Mouse (Mus musculus): Measurements from ENCODE around the gene Eme1. TPM values are rescaled to one million over a fixed set of nuclear protein-coding genes. Genes with fewer than 3 reads are reported as not detected.

Gene Eme1
- total RNA-seq, 2 experiments from 2014 or later, result not detected

DNA sequence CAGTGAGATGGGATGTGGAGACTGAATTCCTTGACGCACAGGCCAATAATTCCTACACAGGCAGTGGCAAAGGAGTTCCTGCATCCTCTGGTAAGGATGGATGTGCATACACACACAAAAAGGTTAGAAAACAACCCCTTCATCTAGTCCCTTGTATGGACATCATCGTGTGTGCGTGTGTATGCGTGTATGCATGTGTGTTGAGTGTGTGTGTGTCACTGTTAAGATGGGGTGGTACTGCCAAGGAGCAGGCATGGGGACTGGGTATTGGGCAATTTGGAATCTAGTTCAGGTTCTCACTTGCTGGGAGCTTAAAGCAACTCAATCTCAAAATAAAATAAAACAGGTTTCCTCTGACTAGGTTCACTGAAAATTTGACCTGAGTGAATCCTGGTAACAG, 7.3 kb downstream of the Eme1 start:
- DNase-seq (ENCODE audit: low spot score), result no peak

GRCm38 (mm10) chr11:94644461-94645219, 9.1 kb downstream of the Eme1 start:
- no peak for DNase-seq (ENCODE audit: low spot score)

- no peak for DNase-seq (ENCODE audit: low spot score)
Observed at GRCm38 (mm10) chr11:94634431-94634830, 19.3 kb downstream of the Eme1 start.

GRCm38 (mm10) chr11:94632988-94633387, 20.8 kb downstream of the Eme1 start:
- DNase-seq (ENCODE audit: low spot score), result no peak

- no peak for DNase-seq (ENCODE audit: low spot score)
Observed at GRCm38 (mm10) chr11:94631969-94632368, 21.8 kb downstream of the Eme1 start.

GRCm38 (mm10) chr11:94630199-94631011, 23.4 kb downstream of the Eme1 start:
- DNase-seq (ENCODE audit: low spot score), result peak; percentile 46

- no peak for DNase-seq (ENCODE audit: low spot score)
Observed at GRCm38 (mm10) chr11:94629884-94630198, 23.9 kb downstream of the Eme1 start.

DNA sequence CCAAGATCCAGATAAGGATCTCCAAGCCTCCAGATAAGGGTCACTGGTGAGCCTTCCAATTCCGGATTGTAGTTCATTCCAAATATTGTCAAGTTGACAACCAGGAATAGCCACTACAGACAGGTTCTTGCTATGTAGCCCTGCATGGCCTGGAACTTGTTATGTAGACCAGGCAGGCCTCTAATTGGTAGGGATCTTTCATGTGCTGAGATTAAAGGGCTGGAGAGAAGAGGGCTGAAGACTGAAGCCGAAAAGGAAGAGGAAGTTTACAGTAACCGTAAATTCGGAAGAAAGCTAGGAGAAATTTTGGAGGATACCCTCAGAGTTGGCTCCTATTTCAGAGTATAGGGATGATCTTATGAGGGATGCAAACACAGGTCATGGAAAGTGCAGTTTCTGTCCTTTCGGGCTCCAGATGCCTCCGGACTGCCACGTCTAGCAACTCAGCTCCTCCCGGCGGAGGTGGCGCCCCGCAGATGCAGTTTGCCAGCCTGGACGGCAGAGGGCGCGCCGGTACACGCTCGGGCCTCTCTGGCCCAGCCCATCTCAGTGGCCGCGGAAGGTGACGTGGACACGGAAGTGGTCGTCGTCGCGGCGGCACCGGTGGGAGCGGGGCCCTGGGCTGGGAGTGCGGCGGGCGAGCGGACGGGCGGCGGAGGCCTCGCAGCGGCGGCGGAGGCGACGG, 24.4 kb downstream of the Eme1 start, which contains the start of gene Lrrc59:
Lrrc59 (plus strand) TSS at position 569 of the 685 bp plus-strand sequence.
- DNase-seq (ENCODE audit: low spot score), result peak; percentile 96

GRCm38 (mm10) chr11:94622162-94622561, 31.6 kb downstream of the Eme1 start:
- DNase-seq (ENCODE audit: low spot score), result no peak

GRCm38 (mm10) chr11:94621458-94621852, 32.3 kb downstream of the Eme1 start:
- DNase-seq (ENCODE audit: low spot score), result no peak

- DNase-seq (ENCODE audit: low spot score), result no peak
Observed at GRCm38 (mm10) chr11:94620766-94621457, 32.9 kb downstream of the Eme1 start.

GRCm38 (mm10) chr11:94617646-94618045, 36.1 kb downstream of the Eme1 start:
- no peak for DNase-seq (ENCODE audit: low spot score)

GRCm38 (mm10) chr11:94615494-94615893, 38.3 kb downstream of the Eme1 start:
- DNase-seq (ENCODE audit: low spot score), result no peak

DNA sequence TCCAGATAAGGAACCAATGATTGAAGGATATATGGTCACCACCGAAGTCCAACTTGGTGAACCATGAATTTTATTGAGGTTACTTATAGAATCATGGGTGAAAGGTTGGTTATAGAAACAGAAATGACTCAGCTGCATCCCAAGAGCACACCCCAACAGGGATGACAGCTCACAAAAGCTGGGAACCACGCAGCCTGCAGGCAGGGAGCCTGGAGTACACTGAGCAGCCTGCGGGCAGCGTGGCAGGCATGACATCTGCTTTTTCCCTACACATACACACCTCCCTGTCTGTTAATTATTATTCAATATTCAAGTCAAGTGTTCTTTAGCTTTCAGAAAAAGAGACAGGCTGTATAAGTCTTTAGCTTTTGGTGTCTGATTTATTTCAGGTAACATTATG, 39.2 kb downstream of the Eme1 start:
- DNase-seq (ENCODE audit: low spot score), result no peak

- no peak for DNase-seq (ENCODE audit: low spot score)
Observed at GRCm38 (mm10) chr11:94610744-94611740, 42.7 kb downstream of the Eme1 start.

GRCm38 (mm10) chr11:94602356-94602955, 51.3 kb downstream of the Eme1 start:
- no peak for DNase-seq (ENCODE audit: low spot score)

DNA sequence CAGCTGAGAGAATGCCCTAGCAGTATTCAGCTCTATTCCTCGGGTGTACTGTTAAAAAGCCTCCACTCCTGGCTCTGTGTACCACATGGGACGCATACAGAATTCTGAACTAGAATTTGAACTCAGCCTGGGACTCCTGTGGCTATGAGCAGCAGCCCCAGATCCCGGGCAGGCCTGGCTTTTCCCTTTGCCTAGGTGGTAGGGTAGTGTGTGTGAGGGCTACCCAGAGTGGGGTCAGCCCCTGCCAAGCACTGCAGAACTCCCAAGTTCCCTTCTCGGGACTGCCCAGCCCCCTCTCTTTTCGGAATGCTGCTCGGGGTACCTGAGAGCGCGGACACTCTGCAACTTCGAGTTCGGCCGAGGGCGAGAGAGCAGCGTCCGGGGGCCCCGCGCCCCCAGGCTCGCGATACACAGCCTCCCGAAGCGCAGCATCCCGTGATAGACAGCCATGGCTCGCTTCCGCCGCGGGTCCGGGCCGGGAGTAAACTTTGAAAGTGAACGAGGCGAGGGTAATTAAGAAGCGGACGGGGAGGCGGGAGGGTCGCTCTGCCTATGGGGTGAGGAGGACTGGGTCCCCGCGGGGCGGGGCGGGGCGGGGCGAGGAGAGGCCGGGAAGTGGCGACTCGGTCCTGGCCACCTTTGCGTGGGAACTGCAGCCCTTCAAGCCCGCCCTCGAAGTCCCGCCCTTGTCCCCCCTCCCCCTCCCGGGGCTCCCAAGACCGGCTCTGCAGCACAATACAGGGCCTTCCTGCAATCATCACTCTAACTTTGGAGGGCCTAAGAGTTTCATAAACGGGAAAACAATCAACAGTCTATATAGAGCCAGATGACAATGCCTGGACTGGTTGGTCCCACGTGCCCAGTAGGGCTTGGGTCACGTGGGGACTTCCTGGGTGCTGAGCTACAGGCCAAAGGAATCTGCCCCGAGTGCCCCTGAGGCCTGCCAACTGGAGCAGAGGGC, 52.2 kb downstream of the Eme1 start, which contains the start of gene Acsf2:
Acsf2 (minus strand) TSS at position 551 of the 961 bp plus-strand sequence.
- peak; percentile 67 for DNase-seq (ENCODE audit: low spot score)

DNA sequence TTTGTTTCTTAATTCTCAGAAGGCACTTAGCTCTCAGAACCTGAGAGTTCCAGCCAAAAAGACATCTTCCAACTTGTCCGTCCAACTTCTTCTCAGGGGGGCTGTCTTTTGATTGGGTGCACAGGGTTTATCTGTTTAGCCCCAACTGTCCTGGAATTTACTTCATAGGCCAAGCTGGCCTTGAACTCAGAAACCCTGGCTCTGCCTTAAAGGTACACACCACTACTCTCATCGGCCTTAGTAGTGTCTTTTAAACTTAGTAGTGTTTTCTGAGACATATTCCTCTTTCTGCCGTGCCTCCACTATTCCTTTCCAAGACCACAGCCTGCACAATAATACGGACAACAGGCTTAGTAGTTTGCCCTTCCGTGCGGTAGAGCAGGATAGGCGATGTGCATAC, 53.3 kb downstream of the Eme1 start:
- no peak for DNase-seq (ENCODE audit: low spot score)

Measured in gastrocnemius, adult 18-20 months (tissue).